Mouse (Mus musculus) kidney, adult 11 months (tissue): ENCODE measurements around the gene Asb13.
A peak's percentile ranks its signal among the peaks of the same experiment; 100 is the strongest.

Source experiments
- DNase-seq: peaks from one replicate; pipeline ENCODE4 v3.0.0; 2022

The Asb13 gene

GRCm38 (mm10) chr13:3665308-3665723, 31.5 kb downstream of the Asb13 start:
- peak; percentile 78 for DNase-seq

- DNase-seq: no peak
These were observed 33.5 kb downstream of the Asb13 start for GRCm38 (mm10) chr13:3667288-3667873.

GRCm38 (mm10) chr13:3668068-3668467, 34.2 kb downstream of the Asb13 start:
- no peak for DNase-seq

- DNase-seq: no peak
These were observed 35.8 kb downstream of the Asb13 start for GRCm38 (mm10) chr13:3669611-3670010.

- DNase-seq: peak; percentile 87
These were observed 36.2 kb downstream of the Asb13 start for GRCm38 (mm10) chr13:3670039-3670438.

GRCm38 (mm10) chr13:3673151-3673550, 39.3 kb downstream of the Asb13 start:
- no peak for DNase-seq

- no peak for DNase-seq
These were observed 39.8 kb downstream of the Asb13 start for GRCm38 (mm10) chr13:3673622-3674021.

GRCm38 (mm10) chr13:3675855-3676254, 42.0 kb downstream of the Asb13 start:
- DNase-seq: no peak

GRCm38 (mm10) chr13:3679098-3679497, 45.3 kb downstream of the Asb13 start:
- DNase-seq: no peak

GRCm38 (mm10) chr13:3686306-3686705, 52.5 kb downstream of the Asb13 start:
- DNase-seq: no peak

GRCm38 (mm10) chr13:3694599-3695343, 60.9 kb downstream of the Asb13 start:
- peak; percentile 85 for DNase-seq

GRCm38 (mm10) chr13:3696977-3697735, 63.3 kb downstream of the Asb13 start:
- DNase-seq: no peak

GRCm38 (mm10) chr13:3700752-3701151, 66.9 kb downstream of the Asb13 start:
- DNase-seq: peak; percentile 52
